Mouse (Mus musculus): ENCODE results near the gene Bpi.

Bpi gene

GRCm38 (mm10) chr2:158242170-158242896, 15.6 kb upstream of the Bpi start:
- DNase-seq (ENCODE audit: low spot score in 2 of 2) = no peak

GRCm38 (mm10) chr2:158243129-158243870, 14.6 kb upstream of the Bpi start:
- no peak for DNase-seq (ENCODE audit: low spot score in 2 of 2)

- no peak for DNase-seq (ENCODE audit: low spot score in 2 of 2)
Observed at GRCm38 (mm10) chr2:158245072-158245817, 12.6 kb upstream of the Bpi start.

- no peak for DNase-seq (ENCODE audit: low spot score in 2 of 2)
Observed at GRCm38 (mm10) chr2:158247852-158248251, 10.0 kb upstream of the Bpi start.

- DNase-seq (ENCODE audit: low spot score in 2 of 2) = no peak
Observed at GRCm38 (mm10) chr2:158248318-158248717, 9.6 kb upstream of the Bpi start.

- no peak for DNase-seq (ENCODE audit: low spot score in 2 of 2)
Observed at GRCm38 (mm10) chr2:158250558-158250957, 7.3 kb upstream of the Bpi start.

- no peak for DNase-seq (ENCODE audit: low spot score in 2 of 2)
Observed at GRCm38 (mm10) chr2:158253806-158254205, 4.1 kb upstream of the Bpi start.

- no peak for DNase-seq (ENCODE audit: low spot score in 2 of 2)
Observed at GRCm38 (mm10) chr2:158256894-158257293, 1.0 kb upstream of the Bpi start.

- peak; percentile 28 to 37 for DNase-seq (ENCODE audit: low spot score in 2 of 2)
Observed at GRCm38 (mm10) chr2:158258781-158259180, 887 bp downstream of the Bpi start.

- DNase-seq (ENCODE audit: low spot score in 2 of 2) = no peak
Observed at GRCm38 (mm10) chr2:158259498-158259897, 1.6 kb downstream of the Bpi start.

- DNase-seq (ENCODE audit: low spot score in 2 of 2) = no peak
Observed at GRCm38 (mm10) chr2:158264877-158265276, 7.0 kb downstream of the Bpi start.

- no peak for DNase-seq (ENCODE audit: low spot score in 2 of 2)
Observed at GRCm38 (mm10) chr2:158270017-158270416, 12.1 kb downstream of the Bpi start.

- DNase-seq (ENCODE audit: low spot score in 2 of 2) = no peak
Observed at GRCm38 (mm10) chr2:158273646-158274045, 15.8 kb downstream of the Bpi start.

GRCm38 (mm10) chr2:158275349-158275748, 17.5 kb downstream of the Bpi start:
- DNase-seq (ENCODE audit: low spot score in 2 of 2) = no peak

- no peak for DNase-seq (ENCODE audit: low spot score in 2 of 2)
Observed at GRCm38 (mm10) chr2:158275811-158276210, 17.9 kb downstream of the Bpi start.

- DNase-seq (ENCODE audit: low spot score in 2 of 2) = no peak
Observed at GRCm38 (mm10) chr2:158276451-158276850, 18.6 kb downstream of the Bpi start.

- DNase-seq (ENCODE audit: low spot score in 2 of 2) = no peak
Observed at GRCm38 (mm10) chr2:158276878-158277277, 19.0 kb downstream of the Bpi start.

- no peak for DNase-seq (ENCODE audit: low spot score in 2 of 2)
Observed at GRCm38 (mm10) chr2:158279656-158280055, 21.8 kb downstream of the Bpi start.

GRCm38 (mm10) chr2:158281497-158282205, 23.8 kb downstream of the Bpi start:
- DNase-seq (ENCODE audit: low spot score in 2 of 2) = no peak

- DNase-seq (ENCODE audit: low spot score in 2 of 2) = no peak
Observed at GRCm38 (mm10) chr2:158283136-158283535, 25.2 kb downstream of the Bpi start.

- no peak for DNase-seq (ENCODE audit: low spot score in 2 of 2)
Observed at GRCm38 (mm10) chr2:158283771-158284170, 25.9 kb downstream of the Bpi start.

GRCm38 (mm10) chr2:158284571-158284970, 26.7 kb downstream of the Bpi start:
- DNase-seq (ENCODE audit: low spot score in 2 of 2) = no peak

Data from spleen, postnatal 36 days (tissue).